Mouse (Mus musculus) adrenal gland, postnatal 36 days (tissue): Measurements from ENCODE around the gene R3hdm4. TPM values are rescaled to one million over a fixed set of nuclear protein-coding genes. Genes with fewer than 3 reads are reported as not detected.
A peak's percentile ranks its signal among the peaks of the same experiment; 100 is the strongest.

Experiments used
- DNase-seq, 2 experiments: peaks; one replicate each; pipeline ENCODE4 v3.0.0; 2021; ENCODE audit warnings: mixed read lengths in 1 of 2
- total RNA-seq, 2 experiments: library from RNA; stranded (reverse); gene quantifications; 2 replicates each; pipeline ENCODE4 v1.2.3; 2021

Gene R3hdm4
- total RNA-seq, 2 experiments from 2014 or later, result 104 to 118 TPM

GRCm38 (mm10) chr10:79943471-79943901 lies 22.5 kb upstream of the R3hdm4 start:
- no peak for DNase-seq

GRCm38 (mm10) chr10:79942988-79943387 lies 22.0 kb upstream of the R3hdm4 start:
- DNase-seq, result no peak

- DNase-seq, result peak in 1 of 2 experiments; percentile 35
Observed at GRCm38 (mm10) chr10:79940749-79941148, 19.7 kb upstream of the R3hdm4 start.

- no peak for DNase-seq
Observed at GRCm38 (mm10) chr10:79937775-79938526, 16.9 kb upstream of the R3hdm4 start.

- peak; percentile 92 to 94 for DNase-seq
Observed at GRCm38 (mm10) chr10:79936911-79937441, 16.0 kb upstream of the R3hdm4 start.

GRCm38 (mm10) chr10:79936284-79936910 lies 15.4 kb upstream of the R3hdm4 start:
- no peak for DNase-seq

GRCm38 (mm10) chr10:79934794-79935569 lies 14.0 kb upstream of the R3hdm4 start:
- DNase-seq, result no peak

GRCm38 (mm10) chr10:79934272-79934721 lies 13.3 kb upstream of the R3hdm4 start:
- peak; percentile 75 to 84 for DNase-seq

- DNase-seq, result no peak
Observed at GRCm38 (mm10) chr10:79933861-79934260, 12.9 kb upstream of the R3hdm4 start.

GRCm38 (mm10) chr10:79933145-79933679 lies 12.2 kb upstream of the R3hdm4 start:
- no peak for DNase-seq

- DNase-seq, result peak in 1 of 2 experiments; percentile 57
Observed at GRCm38 (mm10) chr10:79932736-79933135, 11.7 kb upstream of the R3hdm4 start.

GRCm38 (mm10) chr10:79931797-79932196 lies 10.8 kb upstream of the R3hdm4 start:
- DNase-seq, result no peak

GRCm38 (mm10) chr10:79930826-79931186 lies 9.8 kb upstream of the R3hdm4 start:
- DNase-seq, result no peak

- no peak for DNase-seq
Observed at GRCm38 (mm10) chr10:79929967-79930825, 9.2 kb upstream of the R3hdm4 start.

- DNase-seq, result no peak
Observed at GRCm38 (mm10) chr10:79928907-79929701, 8.1 kb upstream of the R3hdm4 start.

GRCm38 (mm10) chr10:79928030-79928694 lies 7.2 kb upstream of the R3hdm4 start:
- peak; percentile 66 to 67 for DNase-seq

GRCm38 (mm10) chr10:79927324-79928029 lies 6.5 kb upstream of the R3hdm4 start:
- peak; percentile 53 to 64 for DNase-seq

- DNase-seq, result peak; percentile 90 to 93
Observed at GRCm38 (mm10) chr10:79926491-79927323, 5.7 kb upstream of the R3hdm4 start, which contains the start of gene Arid3a. TSS of gene Arid3a (plus strand) at chr10:79927043.
